Mouse (Mus musculus): ENCODE measurements around the gene Twf1.

Twf1 gene

GRCm38 (mm10) chr15:94589219-94590075, at the start of gene Twf1:
Gene Twf1, minus strand, starts transcription at chr15:94589889.
- in situ Hi-C loops (cut with MseI, MboI) = no loop called here

- in situ Hi-C loops (cut with MseI, MboI) = no loop called here
Observed at GRCm38 (mm10) chr15:94639126-94639525, 49.4 kb upstream of the Twf1 start.

- in situ Hi-C loops (cut with MseI, MboI) = no loop called here
Observed at GRCm38 (mm10) chr15:94638207-94638606, 48.5 kb upstream of the Twf1 start.

GRCm38 (mm10) chr15:94634524-94634923, 44.8 kb upstream of the Twf1 start:
- in situ Hi-C loops (cut with MseI, MboI) = no loop called here

- in situ Hi-C loops (cut with MseI, MboI) = no loop called here
Observed at GRCm38 (mm10) chr15:94630553-94630952, 40.9 kb upstream of the Twf1 start.

- in situ Hi-C loops (cut with MseI, MboI) = no loop called here
Observed at GRCm38 (mm10) chr15:94628830-94629601, 39.3 kb upstream of the Twf1 start, which contains the start of gene Tmem117. Gene Tmem117, plus strand, starts transcription at chr15:94629232.

GRCm38 (mm10) chr15:94628463-94628829, 38.8 kb upstream of the Twf1 start:
- in situ Hi-C loops (cut with MseI, MboI) = no loop called here

- in situ Hi-C loops (cut with MseI, MboI) = no loop called here
Observed at GRCm38 (mm10) chr15:94620909-94621308, 31.2 kb upstream of the Twf1 start.

GRCm38 (mm10) chr15:94616036-94616435, 26.3 kb upstream of the Twf1 start:
- in situ Hi-C loops (cut with MseI, MboI) = no loop called here

- in situ Hi-C loops (cut with MseI, MboI) = no loop called here
Observed at GRCm38 (mm10) chr15:94607768-94608167, 18.1 kb upstream of the Twf1 start.

GRCm38 (mm10) chr15:94602441-94602840, 12.8 kb upstream of the Twf1 start:
- in situ Hi-C loops (cut with MseI, MboI) = no loop called here

- in situ Hi-C loops (cut with MseI, MboI) = no loop called here
Observed at GRCm38 (mm10) chr15:94601339-94601738, 11.7 kb upstream of the Twf1 start.

GRCm38 (mm10) chr15:94600145-94600707, 10.5 kb upstream of the Twf1 start:
- in situ Hi-C loops (cut with MseI, MboI) = no loop called here

- in situ Hi-C loops (cut with MseI, MboI) = no loop called here
Observed at GRCm38 (mm10) chr15:94593586-94593985, 3.9 kb upstream of the Twf1 start.

- in situ Hi-C loops (cut with MseI, MboI) = no loop called here
Observed at GRCm38 (mm10) chr15:94591356-94591755, 1.7 kb upstream of the Twf1 start.

- in situ Hi-C loops (cut with MseI, MboI) = no loop called here
Observed at GRCm38 (mm10) chr15:94590083-94590482, 394 bp upstream of the Twf1 start.

- in situ Hi-C loops (cut with MseI, MboI) = no loop called here
Observed at GRCm38 (mm10) chr15:94587826-94588715, 1.6 kb downstream of the Twf1 start.

- in situ Hi-C loops (cut with MseI, MboI) = no loop called here
Observed at GRCm38 (mm10) chr15:94584738-94585137, 5.0 kb downstream of the Twf1 start.

GRCm38 (mm10) chr15:94583153-94583552, 6.5 kb downstream of the Twf1 start:
- in situ Hi-C loops (cut with MseI, MboI) = no loop called here

GRCm38 (mm10) chr15:94582000-94582593, 7.6 kb downstream of the Twf1 start:
- in situ Hi-C loops (cut with MseI, MboI) = no loop called here

Measured in mouse trophoblast stem cell (cell line).